Mouse (Mus musculus) kidney, adult 10 weeks (tissue): ENCODE measurements around the gene Upp2. TPM values are rescaled to one million over a fixed set of nuclear protein-coding genes. Genes with fewer than 3 reads are reported as not detected.

Experiments
- polyA plus RNA-seq: library from polyadenylated mRNA; stranded (reverse); fragments of 350-450 nt; fragmentation: Illumina TruSeq; extraction: RNeasy Lipid Tissue Mini Kit (QIAGEN cat#74804); gene quantifications from one replicate; pipeline ENCODE4 v1.2.3, GENCODE M21; 2014; ENCODE audit warnings: low read depth, low replicate concordance

The Upp2 gene
- 8.5 TPM for polyA plus RNA-seq

GRCm38 (mm10) chr2:58567066-58567810 lies at the start of gene Upp2, which contains the start of gene Acvr1:
Gene Upp2 (plus strand): TSS chr2:58567298.
Gene Acvr1 (minus strand): TSS chr2:58567157.

Other genes with a start within 250 kb of the Upp2 start
- gene Acvr1c, start 209.4 kb upstream of the Upp2 start, polyA plus RNA-seq, result 0.24 TPM
- gene Gm17409, start 97.2 kb upstream of the Upp2 start, polyA plus RNA-seq, result not detected
- 9.7 TPM for gene Acvr1, start 141 bp upstream of the Upp2 start, polyA plus RNA-seq